Mouse (Mus musculus) activated CD4-positive, CD25-positive, alpha-beta regulatory T cell, adult 4 months (primary cell): ENCODE measurements around the gene Eri3. TPM values are rescaled to one million over a fixed set of nuclear protein-coding genes. Genes with fewer than 3 reads are reported as not detected.

Experiments
- ATAC-seq: one replicate; pipeline ENCODE4 v1.8.0; 2017
- polyA plus RNA-seq, 2 experiments: library from polyadenylated mRNA; unstranded; fragments of 100-300 nt; shearing (Covaris generic); gene quantifications; one replicate each; pipeline ENCODE4 v1.2.1; 2017

Gene Eri3
- polyA plus RNA-seq, 2 experiments from 2014 or later, result 40.9 to 47.1 TPM

- ATAC-seq, result no peak
These were observed 31.5 kb downstream of the Eri3 start for GRCm38 (mm10) chr4:117581626-117582025.

DNA sequence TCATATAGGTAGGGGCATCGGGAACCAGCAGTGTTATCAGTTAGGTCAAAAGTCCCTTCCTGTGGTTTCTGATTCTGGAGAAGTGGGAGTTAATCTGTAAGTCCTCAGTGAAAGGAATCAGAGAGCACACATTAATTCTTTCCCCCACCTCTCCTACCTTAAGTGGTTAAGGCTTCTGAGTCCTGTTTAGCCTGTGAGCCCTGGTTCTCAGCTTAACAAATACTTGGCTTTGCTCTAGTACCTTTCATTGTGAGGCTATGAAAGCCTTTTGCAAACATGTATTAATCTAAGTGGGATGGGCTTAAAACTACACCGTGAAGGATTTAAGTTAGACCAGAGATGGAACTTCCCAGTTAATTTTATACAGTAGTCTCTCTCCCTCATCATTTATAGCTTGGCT, 35.8 kb downstream of the Eri3 start:
- no peak for ATAC-seq

- ATAC-seq, result no peak
These were observed 37.3 kb downstream of the Eri3 start for GRCm38 (mm10) chr4:117587447-117587846.

DNA sequence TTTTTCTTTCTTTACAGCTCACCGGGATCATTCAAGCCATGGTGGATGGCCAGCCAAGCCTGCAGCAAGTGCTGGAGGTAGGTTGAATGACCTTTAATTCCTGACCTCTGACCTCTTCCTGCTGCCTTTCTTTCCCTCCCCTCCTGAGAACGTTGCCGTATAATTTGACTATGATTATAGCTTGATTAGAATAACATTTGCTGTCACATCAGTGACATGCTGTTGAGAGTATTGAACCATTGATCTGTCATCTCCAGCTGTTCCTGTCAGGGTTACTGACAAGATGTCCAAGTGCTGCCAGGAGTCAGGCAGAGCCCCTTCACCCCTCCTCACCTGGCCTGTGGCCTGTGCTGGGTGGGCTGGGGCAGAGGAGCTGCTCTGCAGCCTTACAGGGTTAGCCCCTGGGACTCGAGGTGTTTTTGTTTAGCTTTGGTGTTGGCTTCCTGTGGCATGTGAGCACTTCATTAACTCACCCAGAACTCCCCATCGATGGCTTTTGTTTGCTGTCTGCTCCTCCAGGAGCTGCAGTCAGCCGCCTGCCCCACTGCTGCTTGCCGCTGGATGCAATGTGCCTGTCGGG, 39.0 kb downstream of the Eri3 start:
- ATAC-seq, result no peak

- no peak for ATAC-seq
These were observed 40.6 kb downstream of the Eri3 start for GRCm38 (mm10) chr4:117590781-117591180.

- ATAC-seq, result no peak
These were observed 42.0 kb downstream of the Eri3 start for GRCm38 (mm10) chr4:117592206-117592605.

GRCm38 (mm10) chr4:117595293-117595692, 45.1 kb downstream of the Eri3 start:
- ATAC-seq, result no peak

DNA sequence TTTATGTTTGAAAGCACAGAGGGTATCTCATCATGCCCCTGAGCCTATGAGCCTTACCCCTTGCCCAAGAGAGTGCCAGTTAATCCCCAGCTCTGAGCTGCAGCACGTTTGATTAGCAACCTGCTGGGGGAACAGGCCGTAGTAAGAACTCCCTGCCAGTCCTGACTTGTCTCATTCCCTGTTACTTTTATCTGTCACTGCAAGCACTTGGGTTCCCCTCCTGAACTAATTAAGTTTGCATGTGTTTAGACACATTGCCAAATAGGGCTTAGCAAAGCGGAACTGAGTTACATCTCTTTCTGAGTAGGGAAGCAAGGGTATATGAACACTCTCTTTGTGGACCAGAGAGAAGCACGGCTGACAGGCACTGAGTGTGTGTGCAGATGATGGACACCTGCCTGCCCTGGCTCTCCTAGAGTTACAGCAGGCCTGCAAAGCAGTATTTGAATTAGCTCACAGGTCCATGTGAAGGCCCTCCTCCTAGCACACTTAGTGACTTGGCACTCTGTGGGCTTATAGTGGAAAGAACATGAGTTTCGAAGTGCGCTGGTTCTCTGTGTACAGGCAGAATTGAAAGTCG, 49.9 kb downstream of the Eri3 start:
- no peak for ATAC-seq

DNA sequence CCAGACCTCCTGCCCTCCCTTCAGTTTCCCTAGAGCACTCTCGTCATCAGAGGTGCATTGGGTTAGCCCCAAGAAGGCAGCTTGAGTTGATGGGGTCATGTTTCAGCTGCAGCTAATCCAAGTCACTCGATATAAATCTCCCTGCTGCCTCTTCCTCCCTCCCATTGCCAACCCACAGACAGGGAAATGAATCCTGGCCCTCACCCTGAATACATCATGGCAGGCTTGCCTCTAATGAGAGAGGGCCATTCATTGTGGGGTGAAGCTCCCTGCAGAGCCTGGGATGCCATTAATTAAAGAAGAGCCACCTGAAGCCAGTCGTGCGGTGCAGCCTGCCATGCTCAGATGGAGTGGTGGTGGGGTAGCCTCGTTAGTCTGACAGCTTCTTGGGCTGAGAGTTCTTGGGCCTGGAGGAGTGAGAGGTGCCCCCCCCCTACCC, 51.2 kb downstream of the Eri3 start:
- ATAC-seq, result no peak

- no peak for ATAC-seq
These were observed 55.2 kb downstream of the Eri3 start for GRCm38 (mm10) chr4:117605099-117605953.

- no peak for ATAC-seq
These were observed 55.7 kb downstream of the Eri3 start for GRCm38 (mm10) chr4:117605954-117606227.

DNA sequence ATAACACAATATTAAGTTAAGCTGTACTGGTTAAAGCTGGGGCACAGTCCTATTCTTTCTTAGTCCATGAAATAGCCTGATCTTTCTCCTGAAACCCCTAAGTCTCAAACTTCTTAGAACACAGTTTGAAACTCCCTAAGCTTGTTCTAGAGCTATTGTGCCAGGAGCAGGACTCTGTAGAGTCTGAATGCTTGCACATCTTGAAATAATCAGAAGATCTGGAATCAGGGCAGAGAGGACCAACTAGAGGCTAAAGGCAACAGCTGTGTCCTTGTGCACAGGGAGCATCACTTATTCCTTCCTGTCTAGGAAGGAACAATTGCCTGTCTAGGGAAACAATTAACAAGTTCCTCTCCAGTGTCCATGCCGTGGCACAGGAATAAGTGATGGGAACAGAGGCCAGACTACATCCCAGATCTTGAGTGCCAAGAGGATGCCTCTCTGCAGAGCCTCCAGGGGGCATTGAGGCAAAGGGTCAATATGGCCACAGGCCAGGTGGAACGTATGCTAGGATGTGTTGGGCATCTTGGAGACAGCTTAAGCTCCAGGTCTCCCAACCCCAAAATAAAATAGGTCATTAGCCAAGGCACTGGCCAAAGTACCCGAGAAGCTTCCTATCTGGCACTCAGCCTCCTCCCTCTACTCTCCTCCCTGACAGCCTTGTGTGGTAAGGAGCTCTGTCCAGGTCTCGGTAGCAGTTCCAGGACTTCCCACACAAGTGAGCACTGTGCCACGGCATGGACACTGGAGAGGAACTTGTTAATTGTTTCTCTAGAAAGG, 56.9 kb downstream of the Eri3 start:
- ATAC-seq, result no peak

DNA sequence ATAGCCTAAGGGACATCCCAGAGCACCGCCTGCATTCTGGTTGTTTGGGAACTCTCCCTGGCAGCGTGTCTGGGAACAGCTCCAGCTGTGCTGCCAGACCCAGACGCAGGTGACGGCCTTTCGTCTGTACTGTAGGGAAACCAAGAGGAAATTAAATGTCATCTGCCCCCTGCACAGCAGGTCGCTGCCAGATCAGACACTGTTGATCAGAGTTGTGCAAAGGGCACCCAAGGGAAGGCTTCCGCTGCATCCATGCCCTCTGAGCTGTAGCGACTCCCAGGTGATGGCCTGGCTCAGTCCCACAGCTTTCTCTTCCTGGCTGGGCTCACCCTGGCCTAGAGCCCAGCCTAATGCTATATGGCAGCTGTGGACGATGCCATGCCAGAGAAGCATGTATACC, 58.1 kb downstream of the Eri3 start:
- ATAC-seq, result no peak

DNA sequence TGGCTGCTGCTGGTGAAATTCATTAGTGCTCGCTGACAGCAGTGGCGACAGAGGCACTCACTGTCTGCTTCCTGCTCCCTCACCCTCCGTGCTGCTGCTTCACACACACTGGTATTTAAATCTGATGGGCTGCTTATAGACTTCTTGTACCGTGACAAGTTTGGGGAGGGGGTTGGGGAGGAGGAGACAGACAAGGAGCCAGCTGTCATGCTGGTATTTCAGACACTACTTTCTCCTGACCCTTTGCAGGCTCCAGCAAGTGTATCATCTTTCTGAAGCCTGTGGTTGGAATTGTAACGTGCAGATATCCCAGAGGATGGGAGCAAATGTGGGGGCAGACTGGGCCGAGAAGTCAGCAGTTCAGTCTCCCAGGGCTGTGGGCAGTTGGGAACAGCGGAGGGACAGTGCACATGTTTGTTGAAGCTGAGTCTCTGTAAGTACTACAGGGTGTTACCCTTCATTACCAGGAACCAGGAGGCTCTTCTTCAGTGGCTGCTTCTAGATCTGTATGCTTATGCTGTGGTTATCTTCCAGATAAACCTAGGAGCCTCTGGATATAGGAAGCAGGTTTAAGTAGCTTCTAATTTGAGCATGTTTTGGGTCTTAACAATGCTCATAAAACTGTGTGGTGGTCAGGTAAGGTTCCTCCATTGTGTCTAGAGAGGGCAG, 59.3 kb downstream of the Eri3 start:
- no peak for ATAC-seq

GRCm38 (mm10) chr4:117611385-117611784, 61.2 kb downstream of the Eri3 start:
- no peak for ATAC-seq

- ATAC-seq, result no peak
These were observed 61.6 kb downstream of the Eri3 start for GRCm38 (mm10) chr4:117611814-117612213.

GRCm38 (mm10) chr4:117612713-117613112, 62.5 kb downstream of the Eri3 start:
- no peak for ATAC-seq

DNA sequence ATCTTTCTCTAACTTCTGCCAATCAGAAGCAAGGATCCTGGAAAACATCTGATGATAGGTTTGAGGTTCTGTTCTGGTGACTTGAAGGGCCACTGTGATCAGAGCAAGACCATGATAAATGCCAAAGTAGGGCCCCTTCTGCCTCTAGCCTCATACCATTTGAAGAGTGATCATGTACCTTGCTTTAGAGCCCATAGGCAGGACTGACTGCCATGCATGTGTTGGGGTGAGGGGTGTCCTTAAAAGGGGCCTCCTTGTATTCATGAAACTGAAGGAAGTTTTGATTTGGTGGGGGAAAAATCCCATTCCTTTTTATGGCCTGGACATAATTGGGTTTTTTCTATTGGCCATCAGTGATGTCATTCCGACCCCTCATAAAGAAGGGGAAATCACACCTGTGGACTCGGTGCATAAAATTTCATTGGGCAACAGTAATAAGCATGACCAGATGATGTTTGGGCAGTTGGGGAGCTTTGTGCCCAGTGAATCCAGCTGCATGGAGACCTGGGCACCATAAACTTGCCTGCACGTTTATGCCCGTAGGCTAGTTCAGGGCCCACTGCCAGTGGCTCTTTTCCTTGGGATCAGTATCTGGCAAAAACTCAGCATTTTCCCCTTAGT, 63.1 kb downstream of the Eri3 start:
- no peak for ATAC-seq

DNA sequence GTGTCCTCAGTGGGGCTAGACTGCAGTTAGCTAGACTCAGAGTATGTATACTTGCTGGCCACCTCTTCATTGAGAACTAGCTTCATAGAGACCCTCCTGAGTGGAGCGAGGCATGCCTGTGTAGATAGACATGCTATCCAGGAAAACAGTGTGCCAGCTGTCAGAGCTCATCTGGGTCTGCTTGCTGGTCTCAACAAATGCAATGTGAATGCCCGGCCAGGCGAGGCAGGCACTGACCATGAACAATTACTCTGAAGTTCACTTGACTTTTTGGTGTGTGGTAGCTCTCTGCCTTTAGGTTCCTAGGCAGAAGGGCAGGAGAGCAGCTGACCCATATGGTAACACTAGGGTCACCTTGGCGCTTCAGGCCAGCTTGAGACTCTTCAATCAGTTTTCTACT, 66.4 kb downstream of the Eri3 start:
- no peak for ATAC-seq

DNA sequence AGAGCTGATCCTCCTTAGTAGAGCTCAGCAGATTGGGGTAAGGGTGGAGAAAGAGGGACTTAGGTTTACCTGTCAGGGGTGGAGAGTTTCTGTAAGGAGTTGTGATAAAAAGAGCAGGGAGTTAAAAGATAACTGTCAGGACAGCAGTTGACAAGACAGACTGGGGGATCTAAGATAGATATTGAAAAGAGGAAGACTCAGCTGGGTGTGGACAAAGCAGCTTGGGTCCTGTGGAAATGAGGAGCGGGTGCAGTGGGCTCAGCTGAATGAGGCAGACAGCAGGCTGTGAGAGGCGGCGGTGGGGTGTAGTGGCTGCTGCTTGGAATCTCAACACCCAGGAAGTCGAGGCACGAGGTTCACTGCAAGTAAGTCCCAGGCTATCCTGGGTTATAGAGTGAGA, 72.1 kb downstream of the Eri3 start:
- ATAC-seq, result no peak

DNA sequence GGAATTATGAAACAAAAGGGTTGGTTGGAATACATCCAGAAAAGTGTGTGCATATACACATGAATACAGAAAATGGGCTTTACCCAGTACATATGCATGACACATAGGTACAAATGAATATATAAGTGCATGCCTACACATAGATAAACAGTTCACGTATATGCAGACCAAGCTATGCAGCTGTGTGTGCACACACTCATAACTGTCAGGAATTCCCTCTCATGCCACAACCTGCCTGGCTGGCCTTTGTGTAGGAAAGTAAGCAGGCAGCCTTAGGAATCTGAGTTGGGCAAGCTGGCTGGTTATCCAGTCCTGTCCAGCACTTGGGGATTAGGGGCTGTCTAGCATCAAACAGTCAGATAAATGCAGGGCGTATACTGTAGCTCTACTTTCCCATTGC, 72.9 kb downstream of the Eri3 start:
- ATAC-seq, result no peak

DNA sequence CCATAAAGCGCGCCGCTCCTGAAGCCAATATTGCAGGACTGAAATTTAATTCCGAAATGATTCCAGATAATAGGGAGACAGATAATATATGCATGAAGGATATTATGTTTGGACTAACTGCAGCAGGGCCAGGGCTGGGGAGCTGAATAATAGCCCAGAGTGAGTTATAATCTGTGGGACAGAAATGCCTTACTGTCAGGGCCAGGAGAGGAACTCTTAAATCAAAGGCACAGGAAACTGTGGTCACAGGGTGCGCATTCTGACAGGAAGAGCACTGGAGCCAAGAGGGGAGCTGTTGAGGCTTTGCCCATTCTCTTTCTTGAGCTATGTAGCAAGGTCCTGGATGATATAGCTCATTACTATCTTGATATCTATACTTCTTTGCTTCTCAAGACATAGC, 74.5 kb downstream of the Eri3 start:
- no peak for ATAC-seq
